Mouse (Mus musculus): Measurements from ENCODE around the gene Ctnna2. TPM values are rescaled to one million over a fixed set of nuclear protein-coding genes. Genes with fewer than 3 reads are reported as not detected.

Ctnna2 gene
- polyA plus RNA-seq, 1 experiment from 2014 or later: 119 TPM

- no peak overlapping the region for H3K27ac ChIP-seq (ENCODE audit: low read depth, low read length)
- no peaks in the 10 kb centered on the region for H3K4me1 ChIP-seq (ENCODE audit: control insufficient read depth, insufficient read depth, low read depth, low read length)
- no peaks in the 10 kb centered on the region for H3K9me3 ChIP-seq (ENCODE audit: control insufficient read depth, low read length)
- no peaks in the 10 kb centered on the region for H3K36me3 ChIP-seq (ENCODE audit: control insufficient read depth, insufficient read depth, low read length)
- no peak for ATAC-seq
- no peak overlapping the region for H3K4me3 ChIP-seq (ENCODE audit: low read length)
- no peak overlapping the region for H3K4me2 ChIP-seq (ENCODE audit: low read length)
- H3K9ac ChIP-seq (ENCODE audit: low read depth, low read length): no peak overlapping the region
- no peaks in the 10 kb centered on the region for H3K27me3 ChIP-seq (replicated peaks; ENCODE audit: control insufficient read depth, insufficient read depth, low read length)
- 86% methylated on average over 2 of the region's 2 CpGs for WGBS
Measured at GRCm38 (mm10) chr6:77335537-77335936, 644.0 kb downstream of the Ctnna2 start.

- Histone ChIP-seq H3K27ac (ENCODE audit: low read depth, low read length) (no peak overlapping the region), H3K9me3 (ENCODE audit: control insufficient read depth, low read length) (no peaks in the 10 kb centered on the region), H3K4me2 (ENCODE audit: low read length) (no peak overlapping the region), H3K36me3 (ENCODE audit: control insufficient read depth, insufficient read depth, low read length) (no peaks in the 10 kb centered on the region), H3K4me1 (ENCODE audit: control insufficient read depth, insufficient read depth, low read depth, low read length) (no peaks in the 10 kb centered on the region), H3K4me3 (ENCODE audit: low read length) (no peak overlapping the region), H3K27me3 (replicated peaks; ENCODE audit: control insufficient read depth, insufficient read depth, low read length) (no peaks in the 10 kb centered on the region), H3K9ac (ENCODE audit: low read depth, low read length) (no peak overlapping the region)
- ATAC-seq: no peak
- WGBS: 54% methylated on average over 3 of the region's 3 CpGs
Measured at GRCm38 (mm10) chr6:77324748-77325147, 654.8 kb downstream of the Ctnna2 start.

GRCm38 (mm10) chr6:77324327-77324726 is 655.2 kb downstream of the Ctnna2 start:
- no peak for ATAC-seq
- no peaks in the 10 kb centered on the region for H3K9me3 ChIP-seq (ENCODE audit: control insufficient read depth, low read length)
- H3K4me1 ChIP-seq (ENCODE audit: control insufficient read depth, insufficient read depth, low read depth, low read length): no peaks in the 10 kb centered on the region
- no peak overlapping the region for H3K4me2 ChIP-seq (ENCODE audit: low read length)
- H3K27me3 ChIP-seq (replicated peaks; ENCODE audit: control insufficient read depth, insufficient read depth, low read length): no peaks in the 10 kb centered on the region
- H3K27ac ChIP-seq (ENCODE audit: low read depth, low read length): no peak overlapping the region
- H3K36me3 ChIP-seq (ENCODE audit: control insufficient read depth, insufficient read depth, low read length): no peaks in the 10 kb centered on the region
- H3K9ac ChIP-seq (ENCODE audit: low read depth, low read length): no peak overlapping the region
- H3K4me3 ChIP-seq (ENCODE audit: low read length): no peak overlapping the region
- WGBS: 74% methylated on average over 1 of the region's 1 CpGs

GRCm38 (mm10) chr6:77306796-77307195 is 672.7 kb downstream of the Ctnna2 start:
- Histone ChIP-seq H3K36me3 (ENCODE audit: control insufficient read depth, insufficient read depth, low read length) (no peaks in the 10 kb centered on the region), H3K9ac (ENCODE audit: low read depth, low read length) (no peak overlapping the region), H3K4me3 (ENCODE audit: low read length) (no peak overlapping the region), H3K9me3 (ENCODE audit: control insufficient read depth, low read length) (no peaks in the 10 kb centered on the region), H3K27ac (ENCODE audit: low read depth, low read length) (no peak overlapping the region), H3K4me1 (ENCODE audit: control insufficient read depth, insufficient read depth, low read depth, low read length) (peaks cover 2% of the 10 kb centered on the region; the same call in 1 of the 2 replicates), H3K27me3 (replicated peaks; ENCODE audit: control insufficient read depth, insufficient read depth, low read length) (no peaks in the 10 kb centered on the region), H3K4me2 (ENCODE audit: low read length) (no peak overlapping the region)
- no peak for ATAC-seq
- 84% methylated on average over 3 of the region's 3 CpGs for WGBS

- no peaks in the 10 kb centered on the region for H3K36me3 ChIP-seq (ENCODE audit: control insufficient read depth, insufficient read depth, low read length)
- no peaks in the 10 kb centered on the region for H3K27me3 ChIP-seq (replicated peaks; ENCODE audit: control insufficient read depth, insufficient read depth, low read length)
- H3K4me3 ChIP-seq (ENCODE audit: low read length): no peak overlapping the region
- H3K9ac ChIP-seq (ENCODE audit: low read depth, low read length): no peak overlapping the region
- H3K9me3 ChIP-seq (ENCODE audit: control insufficient read depth, low read length): no peaks in the 10 kb centered on the region
- no peak for ATAC-seq
- H3K27ac ChIP-seq (ENCODE audit: low read depth, low read length): no peak overlapping the region
- peaks cover 2% of the 10 kb centered on the region; the same call in 1 of the 2 replicates for H3K4me1 ChIP-seq (ENCODE audit: control insufficient read depth, insufficient read depth, low read depth, low read length)
- no peak overlapping the region for H3K4me2 ChIP-seq (ENCODE audit: low read length)
- WGBS: 76% methylated on average over 1 of the region's 1 CpGs
Measured at GRCm38 (mm10) chr6:77301305-77301704, 678.2 kb downstream of the Ctnna2 start.

- WGBS: 48% methylated on average over 6 of the region's 6 CpGs
- H3K4me3 ChIP-seq (ENCODE audit: low read length): no peak overlapping the region
- H3K27ac ChIP-seq (ENCODE audit: low read depth, low read length): peak overlapping the region; percentile 29; the same call in 1 of the 2 replicates
- no peak overlapping the region for H3K9ac ChIP-seq (ENCODE audit: low read depth, low read length)
- peaks cover 2% of the 10 kb centered on the region; the same call in 1 of the 2 replicates for H3K4me1 ChIP-seq (ENCODE audit: control insufficient read depth, insufficient read depth, low read depth, low read length)
- no peaks in the 10 kb centered on the region for H3K27me3 ChIP-seq (replicated peaks; ENCODE audit: control insufficient read depth, insufficient read depth, low read length)
- H3K36me3 ChIP-seq (ENCODE audit: control insufficient read depth, insufficient read depth, low read length): no peaks in the 10 kb centered on the region
- no peak overlapping the region for H3K4me2 ChIP-seq (ENCODE audit: low read length)
- H3K9me3 ChIP-seq (ENCODE audit: control insufficient read depth, low read length): no peaks in the 10 kb centered on the region
- ATAC-seq: peak; percentile 63
Measured at GRCm38 (mm10) chr6:77291415-77291814, 688.1 kb downstream of the Ctnna2 start.

GRCm38 (mm10) chr6:77288402-77288801 is 691.1 kb downstream of the Ctnna2 start:
- Histone ChIP-seq H3K36me3 (ENCODE audit: control insufficient read depth, insufficient read depth, low read length) (no peaks in the 10 kb centered on the region), H3K27me3 (replicated peaks; ENCODE audit: control insufficient read depth, insufficient read depth, low read length) (no peaks in the 10 kb centered on the region), H3K9ac (ENCODE audit: low read depth, low read length) (no peak overlapping the region), H3K27ac (ENCODE audit: low read depth, low read length) (no peak overlapping the region), H3K9me3 (ENCODE audit: control insufficient read depth, low read length) (no peaks in the 10 kb centered on the region), H3K4me1 (ENCODE audit: control insufficient read depth, insufficient read depth, low read depth, low read length) (peaks cover 2% of the 10 kb centered on the region; the same call in 1 of the 2 replicates), H3K4me2 (ENCODE audit: low read length) (no peak overlapping the region), H3K4me3 (ENCODE audit: low read length) (no peak overlapping the region)
- ATAC-seq: peak; percentile 60; the same call in 1 of the 2 replicates

GRCm38 (mm10) chr6:77286317-77286716 is 693.2 kb downstream of the Ctnna2 start:
- H3K9ac ChIP-seq (ENCODE audit: low read depth, low read length): no peak overlapping the region
- no peaks in the 10 kb centered on the region for H3K27me3 ChIP-seq (replicated peaks; ENCODE audit: control insufficient read depth, insufficient read depth, low read length)
- 90% methylated on average over 5 of the region's 5 CpGs for WGBS
- ATAC-seq: no peak
- H3K27ac ChIP-seq (ENCODE audit: low read depth, low read length): no peak overlapping the region
- no peak overlapping the region for H3K4me2 ChIP-seq (ENCODE audit: low read length)
- peaks cover 1% of the 10 kb centered on the region; the same call in 1 of the 2 replicates for H3K4me1 ChIP-seq (ENCODE audit: control insufficient read depth, insufficient read depth, low read depth, low read length)
- H3K4me3 ChIP-seq (ENCODE audit: low read length): no peak overlapping the region
- H3K9me3 ChIP-seq (ENCODE audit: control insufficient read depth, low read length): no peaks in the 10 kb centered on the region
- no peaks in the 10 kb centered on the region for H3K36me3 ChIP-seq (ENCODE audit: control insufficient read depth, insufficient read depth, low read length)

- Histone ChIP-seq H3K4me3 (ENCODE audit: low read length) (no peak overlapping the region), H3K9ac (ENCODE audit: low read depth, low read length) (no peak overlapping the region), H3K27ac (ENCODE audit: low read depth, low read length) (no peak overlapping the region), H3K4me2 (ENCODE audit: low read length) (no peak overlapping the region), H3K4me1 (ENCODE audit: control insufficient read depth, insufficient read depth, low read depth, low read length) (no peaks in the 10 kb centered on the region), H3K36me3 (ENCODE audit: control insufficient read depth, insufficient read depth, low read length) (no peaks in the 10 kb centered on the region), H3K9me3 (ENCODE audit: control insufficient read depth, low read length) (no peaks in the 10 kb centered on the region), H3K27me3 (replicated peaks; ENCODE audit: control insufficient read depth, insufficient read depth, low read length) (no peaks in the 10 kb centered on the region)
- WGBS: 69% methylated on average over 5 of the region's 5 CpGs
- no peak for ATAC-seq
Measured at GRCm38 (mm10) chr6:77278794-77279193, 700.7 kb downstream of the Ctnna2 start.

- no peaks in the 10 kb centered on the region for H3K4me1 ChIP-seq (ENCODE audit: control insufficient read depth, insufficient read depth, low read depth, low read length)
- 70% methylated on average over 3 of the region's 3 CpGs for WGBS
- H3K9ac ChIP-seq (ENCODE audit: low read depth, low read length): no peak overlapping the region
- no peak overlapping the region for H3K4me3 ChIP-seq (ENCODE audit: low read length)
- no peak for ATAC-seq
- H3K4me2 ChIP-seq (ENCODE audit: low read length): no peak overlapping the region
- no peaks in the 10 kb centered on the region for H3K27me3 ChIP-seq (replicated peaks; ENCODE audit: control insufficient read depth, insufficient read depth, low read length)
- H3K27ac ChIP-seq (ENCODE audit: low read depth, low read length): no peak overlapping the region
- H3K9me3 ChIP-seq (ENCODE audit: control insufficient read depth, low read length): no peaks in the 10 kb centered on the region
- no peaks in the 10 kb centered on the region for H3K36me3 ChIP-seq (ENCODE audit: control insufficient read depth, insufficient read depth, low read length)
Measured at GRCm38 (mm10) chr6:77265163-77265562, 714.3 kb downstream of the Ctnna2 start.

Data from hindbrain, embryonic 16.5 days (tissue).